Mouse (Mus musculus) embryo, embryonic 9.5 days (tissue): Measurements from ENCODE around the gene Serinc4.
A peak's percentile ranks its signal among the peaks of the same experiment; 100 is the strongest.
"Not testable (repeated sequence)": the region's sequence is repeated elsewhere in the genome, so short reads cannot be mapped to it uniquely, and the experiment has no call there.

Experiments
- DNase-seq: peaks from one replicate; pipeline ENCODE4 v3.0.0-alpha.2; 2017; ENCODE audit errors: extremely low spot score

Serinc4 gene

DNA sequence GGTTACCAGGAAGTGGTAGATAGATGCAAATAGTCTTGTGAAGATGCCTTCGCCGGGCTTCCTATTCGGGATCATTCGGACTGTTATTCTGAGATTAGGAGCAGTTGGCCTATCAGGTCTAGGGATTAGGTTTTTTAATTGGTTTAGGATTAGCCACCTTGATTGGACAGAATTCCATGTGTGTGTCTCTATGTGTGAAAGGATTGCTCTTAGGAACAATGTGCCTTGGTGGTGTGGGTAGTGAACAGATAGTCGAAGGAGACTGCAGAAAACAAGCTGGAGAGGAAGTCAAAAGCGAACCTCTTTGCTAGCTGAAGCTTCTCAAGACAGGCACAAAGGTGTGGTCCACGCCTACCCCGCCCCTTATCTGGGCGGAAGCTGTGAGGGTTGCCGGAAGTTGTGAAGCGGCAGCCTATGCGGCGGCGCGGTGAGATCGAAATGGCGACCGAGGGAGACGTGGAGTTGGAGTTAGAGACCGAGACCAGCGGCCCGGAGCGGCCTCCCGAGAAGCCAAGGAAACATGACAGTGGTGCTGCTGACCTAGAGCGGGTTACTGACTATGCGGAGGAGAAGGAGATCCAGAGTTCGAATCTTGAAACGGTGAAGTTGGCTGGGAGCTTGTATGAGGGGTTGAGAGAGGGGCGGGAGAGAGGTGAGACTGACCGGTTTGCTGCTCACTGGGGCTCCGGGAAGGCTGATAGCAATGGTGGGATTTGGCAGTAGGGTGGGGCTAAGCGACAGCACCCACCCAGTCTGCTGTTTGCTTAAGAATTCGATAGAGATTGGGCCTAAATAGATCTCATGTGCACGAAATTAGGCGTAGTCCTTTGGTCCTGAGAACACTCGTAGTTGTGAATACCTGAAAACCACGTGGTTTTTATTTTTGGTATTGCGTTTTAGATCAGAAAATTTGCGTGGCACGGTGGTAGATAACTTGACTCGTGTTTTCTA is at the start of gene Serinc4:
Serinc4 (minus strand) TSS at position 90 of the 951 bp plus-strand sequence.
- DNase-seq, result peak; percentile 87

DNA sequence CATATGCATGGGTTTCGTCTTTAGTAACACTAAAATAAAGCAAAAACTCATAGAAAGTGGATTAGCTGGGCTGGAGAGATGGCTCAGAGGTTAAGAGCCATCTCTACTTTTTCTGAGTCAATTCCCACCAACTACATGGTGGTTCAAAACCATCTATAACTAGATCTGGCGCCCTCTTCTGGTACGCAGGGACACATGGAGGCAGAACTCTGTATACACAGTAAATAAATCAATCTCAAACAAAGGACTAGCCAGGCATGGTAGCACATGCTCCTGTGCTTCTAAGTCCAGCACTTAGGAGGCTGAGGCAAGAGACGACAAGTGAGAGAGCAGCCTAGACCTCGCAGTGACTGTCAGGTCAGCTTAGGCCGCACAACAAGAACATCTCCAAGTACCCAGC is 45.0 kb upstream of the Serinc4 start:
- not testable (repeated sequence) for DNase-seq

DNA sequence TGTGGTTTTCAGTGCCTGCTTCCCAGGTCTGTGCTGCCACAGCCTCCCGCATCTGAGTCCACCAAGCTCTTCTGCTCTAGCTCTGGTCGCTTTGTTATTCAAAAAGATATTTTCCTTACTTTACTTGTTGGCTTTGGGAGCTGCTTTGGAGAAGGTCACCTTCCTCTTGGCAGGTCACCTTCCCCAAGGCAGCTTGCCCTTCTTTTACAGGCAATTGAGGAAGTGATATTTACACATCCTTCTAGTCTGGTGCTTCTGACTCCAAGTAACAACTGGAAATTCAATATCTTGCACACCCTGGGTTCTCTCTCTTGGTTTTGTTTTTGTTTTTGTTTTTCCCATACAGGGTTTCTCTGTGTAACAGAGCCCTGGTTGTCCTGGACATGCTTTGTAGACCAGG is 27.8 kb upstream of the Serinc4 start:
- not testable (repeated sequence) for DNase-seq

DNA sequence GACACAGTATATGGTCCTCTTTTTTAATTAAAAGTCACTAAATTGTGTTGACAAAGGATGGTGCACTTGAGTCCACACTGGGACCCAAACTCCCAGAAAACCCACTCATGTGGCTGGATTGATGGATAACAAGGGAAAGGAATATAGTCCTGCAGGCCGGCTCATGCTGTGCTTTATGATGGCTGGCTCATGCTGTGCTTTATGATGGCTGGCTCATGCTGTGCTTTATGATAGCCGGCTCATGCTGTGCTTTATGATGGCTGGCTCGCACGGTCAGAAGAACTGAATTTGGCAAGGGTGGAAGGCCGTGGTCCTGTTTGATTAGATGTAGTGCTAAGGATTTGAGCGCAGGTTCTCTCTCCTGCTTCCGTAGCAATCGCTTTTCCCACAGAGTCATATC is 27.0 kb upstream of the Serinc4 start:
- no peak for DNase-seq

DNA sequence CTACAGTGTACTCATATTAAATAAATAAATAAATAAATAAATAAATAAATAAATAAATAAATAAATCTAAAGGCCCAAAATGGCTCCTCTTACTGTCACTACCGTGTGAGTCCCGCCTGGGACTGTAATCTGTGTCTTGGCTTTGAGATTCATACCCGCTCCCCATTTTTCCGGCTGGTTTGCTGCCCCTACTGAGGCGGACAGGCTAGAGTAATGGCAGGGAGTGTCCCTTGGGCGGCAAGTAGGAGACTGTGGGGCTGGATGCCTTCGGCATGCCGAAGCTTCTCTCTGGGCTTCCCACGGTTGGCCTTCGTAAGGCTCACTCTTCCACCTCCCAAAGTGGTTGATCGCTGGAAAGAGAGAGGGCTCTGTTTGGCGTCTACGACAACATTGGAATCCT is 24.3 kb upstream of the Serinc4 start:
- not testable (repeated sequence) for DNase-seq

DNA sequence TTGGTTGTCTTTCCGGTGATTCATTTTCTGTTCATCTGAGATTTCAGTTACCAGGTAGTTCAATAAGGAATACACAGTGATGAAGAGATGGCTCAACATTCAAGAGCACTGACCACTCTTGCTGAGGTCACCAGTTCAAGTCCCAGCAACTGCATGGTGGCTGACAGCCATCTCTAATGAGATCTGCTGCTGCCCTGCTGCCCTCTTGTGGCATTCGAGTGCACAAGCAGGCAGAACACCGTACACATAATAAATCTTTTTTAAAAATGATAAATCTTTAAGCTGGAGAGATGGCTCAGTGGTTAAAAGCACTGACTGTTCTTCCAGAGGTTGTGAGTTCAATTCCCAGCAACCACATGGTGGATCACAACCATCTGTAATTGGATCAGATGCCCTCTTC is 23.9 kb upstream of the Serinc4 start:
- DNase-seq, result no peak

DNA sequence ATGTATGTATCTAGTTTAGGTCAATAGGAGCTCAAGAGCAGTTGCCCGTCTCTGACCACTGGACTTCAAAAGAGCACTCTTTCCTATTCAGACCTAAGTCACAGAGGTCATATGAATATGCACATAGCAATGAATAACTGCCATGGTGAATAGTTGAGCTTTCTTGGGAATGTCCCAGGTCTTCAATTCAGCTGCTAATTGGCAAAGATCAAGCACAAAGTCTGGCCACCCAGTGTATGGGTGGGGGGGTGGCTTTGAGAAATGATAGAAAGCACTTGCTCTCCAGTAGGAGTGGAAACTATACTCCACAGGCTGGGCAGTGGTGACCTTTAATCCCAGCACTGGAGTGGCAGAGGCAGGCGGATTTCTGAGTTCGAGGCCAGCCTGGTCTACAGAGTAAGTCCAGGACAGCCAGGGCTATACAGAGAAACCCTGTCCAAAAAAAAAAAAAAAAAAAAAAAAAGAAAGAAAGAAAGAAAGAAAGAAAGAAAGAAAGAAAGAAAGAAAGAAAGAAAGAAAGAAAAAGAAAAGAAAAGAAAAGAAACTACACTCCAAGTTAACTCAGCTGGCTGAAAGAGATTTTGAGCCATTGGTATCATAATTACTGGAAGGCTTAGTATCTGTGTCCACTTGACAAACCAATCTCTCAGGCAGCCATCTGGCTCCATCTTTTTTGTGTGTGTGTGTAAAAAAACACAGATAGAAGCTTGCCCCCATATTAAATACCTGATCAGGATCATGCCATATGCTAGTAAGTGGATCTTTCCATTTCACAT is 21.1 kb upstream of the Serinc4 start:
- no peak for DNase-seq

DNA sequence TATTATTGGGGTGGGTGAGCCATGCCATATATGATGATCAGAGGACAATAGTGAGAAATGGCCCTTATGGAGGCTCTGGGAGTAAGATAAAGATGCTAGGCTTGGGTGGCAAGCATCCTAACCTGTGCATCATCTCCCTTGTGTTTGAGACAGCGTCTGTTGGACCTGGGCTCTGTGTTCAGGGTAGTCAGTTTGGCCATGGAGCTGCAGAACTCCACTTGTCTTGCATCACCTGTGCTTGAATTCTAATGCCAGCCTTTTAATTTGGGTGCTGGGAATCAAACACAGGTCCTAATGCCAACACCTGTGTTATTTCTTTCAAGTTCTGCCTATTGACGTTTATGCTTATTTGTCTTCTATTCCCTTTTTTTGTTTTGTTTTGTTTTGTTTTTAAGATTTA is 18.7 kb upstream of the Serinc4 start:
- DNase-seq, result not testable (repeated sequence)

DNA sequence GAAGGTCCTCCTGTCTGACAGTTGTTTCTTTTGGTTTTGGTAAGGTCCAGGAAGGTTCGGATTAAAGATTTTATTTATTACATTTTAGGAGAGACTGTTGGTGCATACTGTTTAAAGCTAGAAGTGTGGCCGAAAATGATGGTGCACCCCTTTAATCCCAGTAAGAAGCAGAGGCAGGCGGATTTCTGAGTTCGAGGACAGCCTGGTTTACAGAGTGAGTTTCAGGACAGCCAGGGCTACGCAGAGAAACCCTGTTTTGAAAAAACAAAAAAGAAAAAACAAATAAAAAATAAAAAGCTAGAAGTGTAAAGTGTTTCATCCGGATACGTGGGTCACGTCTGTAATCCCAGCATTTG is 17.6 kb upstream of the Serinc4 start:
- DNase-seq, result no peak

DNA sequence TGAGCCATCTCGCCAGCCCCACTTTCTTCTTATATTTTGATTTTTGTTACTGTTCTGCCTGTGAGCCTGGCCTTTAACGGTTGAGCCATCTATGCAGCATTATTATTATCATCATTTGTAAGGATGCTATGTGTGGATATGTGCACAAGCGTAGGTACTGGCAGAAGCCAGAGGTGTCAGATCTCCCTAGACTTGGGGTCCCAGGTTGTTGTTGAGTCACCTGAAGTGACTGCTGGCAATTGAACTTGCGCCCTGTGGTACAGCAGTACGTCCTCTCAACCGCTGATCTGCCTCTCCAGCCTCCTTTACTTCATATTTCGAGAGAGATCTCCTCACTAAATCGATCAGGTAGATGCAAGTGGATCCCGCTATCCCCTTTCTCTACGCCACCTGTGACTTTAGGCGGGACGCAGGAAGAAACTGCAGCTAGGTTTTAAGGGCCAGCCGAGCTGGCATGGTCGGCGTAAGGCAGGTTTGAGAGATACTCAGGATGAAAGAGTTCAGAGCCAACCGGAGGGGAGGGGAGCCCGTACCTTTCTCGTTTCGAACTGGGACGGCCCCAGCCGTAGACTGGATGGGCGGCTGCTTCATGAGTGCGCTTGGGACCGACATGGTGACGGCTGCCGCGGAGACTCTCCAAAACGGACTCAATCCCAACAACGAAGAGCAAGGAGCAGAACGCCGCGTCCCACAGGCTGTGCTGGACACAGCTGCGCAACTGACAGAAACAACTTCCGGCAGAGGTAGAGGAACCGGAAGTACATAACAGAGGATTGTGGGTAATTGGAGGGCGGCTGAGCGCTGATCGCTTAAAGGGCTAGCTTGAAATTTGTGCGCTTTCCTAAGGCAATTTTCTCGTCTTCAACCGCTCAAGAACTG is 17.0 kb upstream of the Serinc4 start, which contains the start of gene Mfap1b:
Mfap1b (minus strand) TSS at position 767 of the 879 bp plus-strand sequence.
- peak; percentile 78 for DNase-seq

DNA sequence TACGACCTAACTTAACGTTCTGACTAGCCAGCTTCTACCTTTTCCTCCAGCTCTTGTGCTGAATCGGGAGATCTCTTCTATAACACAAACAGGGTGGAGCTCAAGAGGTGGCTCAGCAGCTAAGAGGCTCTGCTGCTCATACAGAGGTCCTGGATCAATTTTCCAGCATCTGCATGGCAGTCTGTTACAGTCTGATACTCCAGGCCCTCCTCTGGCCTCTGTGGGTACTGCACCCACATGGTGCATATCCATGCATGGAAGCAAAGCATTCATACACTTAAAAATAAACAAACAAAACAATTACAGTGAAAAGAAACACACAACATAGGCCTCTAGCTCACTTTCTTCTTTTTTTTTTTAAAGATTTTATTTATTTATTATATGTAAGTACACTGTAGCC is 16.2 kb upstream of the Serinc4 start:
- DNase-seq, result not testable (repeated sequence)

DNA sequence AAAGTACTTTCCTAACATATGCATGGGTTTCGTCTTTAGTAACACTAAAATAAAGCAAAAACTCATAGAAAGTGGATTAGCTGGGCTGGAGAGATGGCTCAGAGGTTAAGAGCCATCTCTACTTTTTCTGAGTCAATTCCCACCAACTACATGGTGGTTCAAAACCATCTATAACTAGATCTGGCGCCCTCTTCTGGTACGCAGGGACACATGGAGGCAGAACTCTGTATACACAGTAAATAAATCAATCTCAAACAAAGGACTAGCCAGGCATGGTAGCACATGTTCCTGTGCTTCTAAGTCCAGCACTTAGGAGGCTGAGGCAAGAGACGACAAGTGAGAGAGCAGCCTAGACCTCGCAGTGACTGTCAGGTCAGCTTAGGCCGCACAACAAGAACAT is 12.4 kb upstream of the Serinc4 start:
- not testable (repeated sequence) for DNase-seq

DNA sequence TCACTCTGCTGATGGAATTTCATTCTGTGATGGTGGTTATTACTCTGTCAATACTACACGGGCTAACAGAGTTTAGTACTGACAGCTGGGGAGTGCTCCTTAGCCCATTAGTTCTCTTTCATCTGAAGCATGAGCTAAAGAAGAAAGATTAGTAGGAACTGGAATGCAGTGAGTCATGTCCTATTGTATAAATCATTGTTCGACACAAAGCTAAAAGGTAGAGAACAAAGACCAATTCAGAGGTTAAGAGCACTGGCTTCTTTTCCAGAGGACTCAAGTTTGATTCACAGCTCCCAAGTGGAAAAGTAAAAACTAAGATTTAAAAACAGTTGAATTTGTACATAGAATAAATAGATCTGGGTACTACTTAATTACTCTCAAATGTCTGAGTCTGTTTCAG is 3.5 kb upstream of the Serinc4 start:
- no peak for DNase-seq

DNA sequence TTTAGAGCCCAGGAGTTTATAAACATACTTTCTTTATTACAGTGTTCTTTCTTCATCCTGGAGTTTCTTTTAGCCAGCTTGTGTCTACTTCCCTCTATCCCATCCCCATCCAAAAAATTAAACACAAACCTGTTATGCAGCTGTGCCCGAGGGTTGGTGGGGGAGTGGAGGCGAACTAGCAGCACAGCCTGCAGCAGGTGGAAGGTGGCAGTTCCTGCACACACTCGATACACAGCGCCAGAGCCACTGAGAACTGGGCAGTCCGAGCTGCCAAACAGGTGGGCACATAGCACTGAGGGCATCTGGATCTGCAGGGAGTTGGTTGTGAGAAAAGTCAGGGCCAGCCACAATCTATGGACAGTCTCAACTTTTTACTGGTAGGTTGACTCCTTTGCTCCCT is 1.0 kb downstream of the Serinc4 start:
- no peak for DNase-seq

DNA sequence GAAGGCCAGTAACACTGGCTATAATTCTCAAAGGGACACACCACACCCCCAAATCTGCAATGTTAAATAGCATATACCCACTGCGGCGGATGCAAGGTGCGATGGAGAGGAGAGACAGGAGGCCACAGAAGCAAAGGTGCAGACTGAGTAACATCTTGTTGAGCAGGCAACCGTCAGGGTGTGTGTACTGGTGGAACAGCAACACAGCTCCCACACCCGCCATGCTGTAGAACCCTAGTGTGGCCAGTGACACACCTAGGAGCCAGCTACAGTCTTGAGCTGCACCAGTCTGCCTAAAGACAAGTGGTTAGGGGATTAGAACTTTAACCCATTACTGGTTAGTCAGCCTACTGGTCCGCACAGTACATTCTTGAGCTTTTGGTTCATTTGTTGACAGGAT is 2.7 kb downstream of the Serinc4 start:
- no peak for DNase-seq

DNA sequence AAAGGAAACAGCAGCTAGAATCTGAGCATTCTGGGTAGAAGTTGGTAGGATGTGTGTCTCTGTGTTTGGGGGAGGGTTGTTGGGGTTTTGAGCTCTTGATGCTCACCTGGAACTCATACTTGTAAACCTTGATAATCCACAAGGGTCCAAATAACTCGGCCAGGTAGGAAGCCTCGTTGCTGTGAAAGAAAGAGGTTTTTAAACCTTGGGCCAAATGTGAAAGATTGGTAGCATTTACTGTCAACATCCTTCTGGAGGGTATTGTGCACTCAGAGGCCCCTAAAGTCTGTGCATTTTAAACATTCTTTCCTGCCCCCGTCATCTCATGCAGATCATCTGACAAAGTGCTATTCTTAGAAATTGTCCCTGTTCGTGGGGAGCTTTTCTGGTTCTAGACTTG is 3.6 kb downstream of the Serinc4 start, which contains the start of gene Hypk:
Hypk (plus strand) TSS at position 301 of the 400 bp plus-strand sequence.
- DNase-seq, result no peak

DNA sequence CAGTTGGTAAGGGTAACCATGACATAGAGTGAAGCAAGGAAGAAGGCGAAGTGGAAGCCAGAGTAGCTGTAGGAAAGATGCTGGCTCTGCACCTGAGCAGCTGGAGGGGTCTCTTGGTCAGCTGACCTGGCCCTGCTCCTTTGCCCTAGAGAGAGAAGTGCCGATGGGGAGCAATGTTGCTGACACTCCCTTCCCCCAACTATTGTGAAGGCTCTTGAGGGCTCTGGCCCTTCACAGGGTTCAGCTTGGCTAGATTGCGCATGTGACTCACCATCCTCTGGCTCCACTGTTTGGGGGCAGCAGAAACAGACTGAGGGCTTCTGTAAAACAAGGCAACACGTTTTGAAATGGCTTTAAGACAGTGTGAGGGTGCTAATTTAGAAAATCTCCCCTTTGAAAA is 4.2 kb downstream of the Serinc4 start:
- no peak for DNase-seq

DNA sequence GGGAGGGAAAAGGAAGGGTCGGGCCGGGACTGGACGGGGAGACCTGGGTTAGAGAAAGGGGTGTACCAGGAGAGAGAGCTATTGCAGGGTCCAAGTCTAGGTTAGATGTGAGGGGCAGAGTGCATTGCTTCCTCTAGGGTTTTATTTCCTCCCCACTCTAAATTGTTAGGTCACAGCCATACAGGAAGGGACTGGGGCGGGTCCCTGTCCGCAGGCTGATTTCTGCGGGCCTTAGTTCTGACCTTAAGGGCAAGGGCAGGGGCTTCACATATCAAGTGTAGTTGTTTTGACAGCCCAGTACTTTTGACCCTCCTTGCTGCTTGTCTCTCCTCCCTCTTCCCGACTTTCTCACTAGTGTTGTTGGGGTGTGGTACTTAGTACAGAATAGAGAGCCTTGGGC is 6.5 kb downstream of the Serinc4 start:
- peak; percentile 42 for DNase-seq

DNA sequence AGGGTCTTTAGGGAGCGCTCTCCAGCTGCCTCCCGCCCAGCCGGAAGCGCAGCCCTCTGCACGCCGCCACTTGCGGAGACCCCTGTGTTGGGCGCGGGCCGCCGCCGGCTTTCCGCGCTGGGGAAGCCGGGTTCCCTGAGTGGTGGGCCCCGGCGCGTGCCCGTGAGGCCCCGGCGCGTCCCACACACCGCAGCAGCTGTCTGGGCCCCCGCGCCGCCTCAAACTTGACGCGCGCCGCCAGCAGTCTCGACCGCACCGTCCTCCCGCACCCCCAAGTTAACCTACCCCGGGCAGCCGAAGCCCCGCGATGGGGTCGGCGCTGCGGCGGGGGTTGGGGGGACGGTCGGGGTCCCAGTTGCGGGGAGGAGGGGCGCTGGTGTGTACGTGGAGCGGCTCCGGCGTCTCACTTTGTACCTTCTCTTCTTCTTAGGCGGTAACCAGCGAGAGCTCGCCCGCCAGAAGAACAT is 7.0 kb downstream of the Serinc4 start:
- no peak for DNase-seq

DNA sequence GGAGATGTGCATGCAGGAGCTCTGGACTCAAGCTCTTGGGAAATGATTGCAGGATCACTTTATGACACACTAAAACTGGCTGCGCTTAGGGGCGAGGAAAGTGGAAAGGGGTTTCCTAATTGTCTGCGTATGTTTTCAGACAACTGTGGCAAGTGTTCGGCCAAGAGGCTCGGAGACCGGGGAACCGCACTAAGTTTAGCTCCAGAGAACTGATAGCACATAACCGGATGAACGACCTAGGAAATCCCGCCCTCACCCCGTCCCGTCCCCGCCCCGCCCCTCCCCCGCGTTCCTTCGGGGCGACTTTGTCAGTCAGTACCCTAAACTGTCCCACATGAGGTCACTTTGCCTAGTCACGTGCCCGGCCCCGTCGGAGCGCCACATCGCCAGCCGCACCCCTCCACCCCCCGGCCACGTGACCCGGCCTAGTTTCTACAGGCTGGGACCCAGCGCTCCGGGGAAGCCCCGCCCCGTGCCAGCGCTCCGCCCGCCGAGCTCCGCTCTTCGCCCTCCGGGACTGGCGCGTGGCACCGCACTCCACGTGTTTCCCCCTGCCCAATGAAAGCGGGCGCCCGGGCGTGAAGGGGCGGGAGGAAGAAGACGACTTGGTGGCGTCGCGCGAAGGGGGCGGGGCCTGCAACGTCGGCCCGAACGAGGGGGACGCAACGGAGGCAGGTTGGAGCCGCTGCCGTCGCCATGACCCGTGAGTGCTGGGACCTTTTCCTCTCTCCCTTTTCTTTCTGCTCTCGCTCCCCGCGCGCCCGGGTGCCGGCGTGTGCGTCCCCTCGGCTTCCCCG is 7.6 kb downstream of the Serinc4 start, which contains the start of gene Serf2:
Serf2 (plus strand) TSS at position 457 of the 797 bp plus-strand sequence.
- DNase-seq, result peak; percentile 100

DNA sequence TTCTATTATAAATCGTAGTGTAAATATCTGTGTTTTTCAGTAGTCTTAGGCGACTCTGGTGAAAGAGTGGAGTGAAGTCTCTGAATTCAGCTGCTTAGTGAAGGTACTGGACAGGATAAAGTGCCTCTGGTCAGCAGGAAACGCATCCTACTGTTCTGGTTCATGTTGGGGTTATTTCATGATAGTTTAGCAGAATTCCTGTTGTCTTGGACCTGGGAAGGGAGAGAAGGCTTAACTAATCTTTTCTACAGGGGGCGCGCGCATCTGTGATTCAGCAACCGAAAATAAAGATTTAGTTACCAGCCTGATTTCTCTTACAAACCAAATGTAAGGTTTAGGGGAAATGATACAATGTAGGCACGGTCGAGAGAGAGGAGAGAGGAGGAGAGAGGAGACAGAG is 8.4 kb downstream of the Serinc4 start:
- peak; percentile 45 for DNase-seq
